Mouse (Mus musculus): ENCODE results near the gene Dnah6. TPM values are rescaled to one million over a fixed set of nuclear protein-coding genes. Genes with fewer than 3 reads are reported as not detected.
A peak's percentile ranks its signal among the peaks of the same experiment; 100 is the strongest.

The Dnah6 gene
- polyA plus RNA-seq, 1 experiment from 2014 or later = not detected

- H3K36me3 ChIP-seq (ENCODE audit: inconsistent target) = no peaks in the 10 kb centered on the region
- H3K79me2 ChIP-seq (ENCODE audit: inconsistent target) = peaks cover 48% of the 10 kb centered on the region
- H3K27ac ChIP-seq = peak within 1 kb of the TSS; percentile 87
- WGBS (ENCODE audit: missing documents) = under 1% methylated on average over 53 of the region's 58 CpGs
- peak within 1 kb of the TSS; percentile 73 for H3K4me3 ChIP-seq (ENCODE audit: inconsistent target)
Measured at GRCm38 (mm10) chr6:73248237-73249048, 27.0 kb upstream of the Dnah6 start, which contains the start of gene Suclg1. Gene Suclg1, plus strand, starts transcription at chr6:73248382.

GRCm38 (mm10) chr6:73247452-73247851, 26.0 kb upstream of the Dnah6 start:
- Histone ChIP-seq H3K36me3 (ENCODE audit: inconsistent target) (no peaks in the 10 kb centered on the region), H3K79me2 (ENCODE audit: inconsistent target) (peaks cover 38% of the 10 kb centered on the region), H3K27ac (no peak overlapping the region), H3K4me3 (ENCODE audit: inconsistent target) (peak overlapping the region; percentile 73; the same call in 1 of the 2 replicates)
- 66% methylated on average over 4 of the region's 4 CpGs for WGBS (ENCODE audit: missing documents)

- Histone ChIP-seq H3K36me3 (ENCODE audit: inconsistent target) (no peaks in the 10 kb centered on the region), H3K27ac (no peak overlapping the region), H3K4me3 (ENCODE audit: inconsistent target) (no peak overlapping the region), H3K79me2 (ENCODE audit: inconsistent target) (peaks cover 32% of the 10 kb centered on the region)
- 83% methylated on average over 2 of the region's 2 CpGs for WGBS (ENCODE audit: missing documents)
Measured at GRCm38 (mm10) chr6:73246821-73247220, 25.4 kb upstream of the Dnah6 start.

- Histone ChIP-seq H3K27ac (no peak overlapping the region), H3K4me3 (ENCODE audit: inconsistent target) (no peak overlapping the region), H3K36me3 (ENCODE audit: inconsistent target) (no peaks in the 10 kb centered on the region), H3K79me2 (ENCODE audit: inconsistent target) (no peaks in the 10 kb centered on the region)
- WGBS (ENCODE audit: missing documents) = 97% methylated on average over 3 of the region's 3 CpGs
Measured at GRCm38 (mm10) chr6:73235650-73236049, 14.2 kb upstream of the Dnah6 start.

- Histone ChIP-seq H3K79me2 (ENCODE audit: inconsistent target) (no peaks in the 10 kb centered on the region), H3K36me3 (ENCODE audit: inconsistent target) (no peaks in the 10 kb centered on the region), H3K4me3 (ENCODE audit: inconsistent target) (no peak overlapping the region), H3K27ac (no peak overlapping the region)
- WGBS (ENCODE audit: missing documents) = 84% methylated on average over 5 of the region's 6 CpGs
Measured at GRCm38 (mm10) chr6:73234302-73234900, 12.9 kb upstream of the Dnah6 start.

GRCm38 (mm10) chr6:73233202-73233726, 11.8 kb upstream of the Dnah6 start:
- 87% methylated on average over 6 of the region's 6 CpGs for WGBS (ENCODE audit: missing documents)
- no peak overlapping the region for H3K27ac ChIP-seq
- no peaks in the 10 kb centered on the region for H3K79me2 ChIP-seq (ENCODE audit: inconsistent target)
- no peak overlapping the region for H3K4me3 ChIP-seq (ENCODE audit: inconsistent target)
- H3K36me3 ChIP-seq (ENCODE audit: inconsistent target) = no peaks in the 10 kb centered on the region

GRCm38 (mm10) chr6:73232152-73232584, 10.7 kb upstream of the Dnah6 start:
- Histone ChIP-seq H3K4me3 (ENCODE audit: inconsistent target) (no peak overlapping the region), H3K79me2 (ENCODE audit: inconsistent target) (no peaks in the 10 kb centered on the region), H3K27ac (no peak overlapping the region), H3K36me3 (ENCODE audit: inconsistent target) (no peaks in the 10 kb centered on the region)
- WGBS (ENCODE audit: missing documents) = 92% methylated on average over 12 of the region's 12 CpGs

GRCm38 (mm10) chr6:73228881-73229280, 7.4 kb upstream of the Dnah6 start:
- H3K4me3 ChIP-seq (ENCODE audit: inconsistent target) = no peak overlapping the region
- H3K27ac ChIP-seq = 0 out of 2 replicates have a peak overlapping the region, but pooled peaks have one; percentile 32
- no peaks in the 10 kb centered on the region for H3K79me2 ChIP-seq (ENCODE audit: inconsistent target)
- H3K36me3 ChIP-seq (ENCODE audit: inconsistent target) = no peaks in the 10 kb centered on the region
- 65% methylated on average over 3 of the region's 3 CpGs for WGBS (ENCODE audit: missing documents)

GRCm38 (mm10) chr6:73228408-73228807, 7.0 kb upstream of the Dnah6 start:
- Histone ChIP-seq H3K27ac (0 out of 2 replicates have a peak overlapping the region, but pooled peaks have one; percentile 32), H3K79me2 (ENCODE audit: inconsistent target) (no peaks in the 10 kb centered on the region), H3K36me3 (ENCODE audit: inconsistent target) (no peaks in the 10 kb centered on the region), H3K4me3 (ENCODE audit: inconsistent target) (no peak overlapping the region)
- 8% methylated on average over 4 of the region's 4 CpGs for WGBS (ENCODE audit: missing documents)

- WGBS (ENCODE audit: missing documents) = 51% methylated on average over 7 of the region's 10 CpGs
- Histone ChIP-seq H3K27ac (peak overlapping the region; percentile 27), H3K36me3 (ENCODE audit: inconsistent target) (no peaks in the 10 kb centered on the region), H3K79me2 (ENCODE audit: inconsistent target) (no peaks in the 10 kb centered on the region), H3K4me3 (ENCODE audit: inconsistent target) (no peak overlapping the region)
Measured at GRCm38 (mm10) chr6:73227376-73228158, 6.1 kb upstream of the Dnah6 start.

- WGBS (ENCODE audit: missing documents) = 78% methylated on average over 6 of the region's 10 CpGs
- Histone ChIP-seq H3K4me3 (ENCODE audit: inconsistent target) (no peak overlapping the region), H3K36me3 (ENCODE audit: inconsistent target) (no peaks in the 10 kb centered on the region), H3K27ac (no peak overlapping the region), H3K79me2 (ENCODE audit: inconsistent target) (no peaks in the 10 kb centered on the region)
Measured at GRCm38 (mm10) chr6:73222841-73223526, 1.5 kb upstream of the Dnah6 start.

- Histone ChIP-seq H3K79me2 (ENCODE audit: inconsistent target) (no peaks in the 10 kb centered on the region), H3K4me3 (ENCODE audit: inconsistent target) (peak overlapping the region; percentile 22), H3K36me3 (ENCODE audit: inconsistent target) (no peaks in the 10 kb centered on the region), H3K27ac (peak overlapping the region; percentile 17; the same call in 1 of the 2 replicates)
- 48% methylated on average over 21 of the region's 23 CpGs for WGBS (ENCODE audit: missing documents)
Measured at GRCm38 (mm10) chr6:73221958-73222735, 696 bp upstream of the Dnah6 start.

GRCm38 (mm10) chr6:73211602-73212001, 9.8 kb downstream of the Dnah6 start:
- Histone ChIP-seq H3K36me3 (ENCODE audit: inconsistent target) (no peaks in the 10 kb centered on the region), H3K4me3 (ENCODE audit: inconsistent target) (no peak overlapping the region), H3K27ac (peak overlapping the region; percentile 97)

More at GRCm38 (mm10) chr6:73211602-73212001, 9.8 kb downstream of the Dnah6 start:
- no peaks in the 10 kb centered on the region for H3K79me2 ChIP-seq (ENCODE audit: inconsistent target)

Data from macrophage (primary cell).